Comparison of ENCODE assay signal across 8 mouse cellular contexts in genomic region chr1:52118860-52119591, GRCm38 (mm10). TPM values are rescaled to one million over a fixed set of nuclear protein-coding genes. Genes with fewer than 3 reads are reported as not detected.
A peak's percentile ranks its signal among the peaks of the same experiment; 100 is the strongest.
DNase-seq lines count a peak whose midpoint lies in the region; ATAC-seq and TF ChIP-seq lines count a peak whose summit lies in the region.

TSS of gene Stat1 (plus strand) at chr1:52119440.

- peak; percentile 95 for ATAC-seq in embryonic facial prominence, embryonic 15.5 days (ENCODE audit: insufficient number of reproducible peaks, low FRiP score, low TSS enrichment, low read depth)
- peak; percentile 96 for ATAC-seq in kidney, embryonic 14.5 days (ENCODE audit: low FRiP score, low TSS enrichment)
- peak; percentile 89 for ATAC-seq in limb, embryonic 15.5 days (ENCODE audit: insufficient number of reproducible peaks, low FRiP score, low TSS enrichment, low read depth)

- TF ChIP-seq CTCF in bone marrow, adult 2 months (IDR thresholded peaks at IDR 0.05; ENCODE audit: control insufficient read depth, insufficient read depth, low read length), result no peak

- H3K27ac ChIP-seq in bone marrow, adult 2 months (ENCODE audit: control insufficient read depth, insufficient read depth, low read depth, low read length, poor library complexity), result peak within 1 kb of the TSS; percentile 87
- H3K27ac ChIP-seq in embryonic facial prominence, embryonic 15.5 days (replicated peaks), result peak within 1 kb of the TSS; percentile 80
- no peak within 1 kb of the TSS; the same call in 1 of the 2 replicates for H3K27ac ChIP-seq in kidney, embryonic 14.5 days (ENCODE audit: low read depth, low read length)
- H3K27ac ChIP-seq in limb, embryonic 15.5 days, result peak within 1 kb of the TSS; percentile 69

- 0 out of 2 replicates have a peak, but pooled peaks cover 4% of the 10 kb centered on the region for H3K36me3 ChIP-seq in embryonic facial prominence, embryonic 15.5 days
- no peaks in the 10 kb centered on the region; the same call in 1 of the 2 replicates for H3K36me3 ChIP-seq in kidney, embryonic 14.5 days (ENCODE audit: control insufficient read depth, insufficient read depth, low read length)
- H3K36me3 ChIP-seq in limb, embryonic 15.5 days, result no peaks in the 10 kb centered on the region

- H3K4me1 ChIP-seq in bone marrow, adult 2 months (ENCODE audit: control insufficient read depth, insufficient read depth, low read length), result peaks cover 4% of the 10 kb centered on the region; the same call in 1 of the 2 replicates
- H3K4me1 ChIP-seq in embryonic facial prominence, embryonic 15.5 days, result peaks cover 10% of the 10 kb centered on the region
- H3K4me1 ChIP-seq in kidney, embryonic 14.5 days (ENCODE audit: control insufficient read depth, insufficient read depth, low read length), result no peaks in the 10 kb centered on the region
- 0 out of 2 replicates have a peak, but pooled peaks cover 4% of the 10 kb centered on the region for H3K4me1 ChIP-seq in limb, embryonic 15.5 days

- no peaks in the 10 kb centered on the region for H3K9me3 ChIP-seq in embryonic facial prominence, embryonic 15.5 days (replicated peaks)
- H3K9me3 ChIP-seq in kidney, embryonic 14.5 days (ENCODE audit: control insufficient read depth, low read length), result no peaks in the 10 kb centered on the region
- no peaks in the 10 kb centered on the region for H3K9me3 ChIP-seq in limb, embryonic 15.5 days

- H3K4me3 ChIP-seq in bone marrow, adult 2 months (replicated peaks; ENCODE audit: control insufficient read depth, low read depth, low read length), result peak within 1 kb of the TSS; percentile 89
- H3K4me3 ChIP-seq in embryonic facial prominence, embryonic 15.5 days (replicated peaks), result peak within 1 kb of the TSS; percentile 93
- peak within 1 kb of the TSS; percentile 78 for H3K4me3 ChIP-seq in kidney, embryonic 14.5 days (ENCODE audit: low read length)
- peak within 1 kb of the TSS; percentile 72 for H3K4me3 ChIP-seq in limb, embryonic 15.5 days

- peak within 1 kb of the TSS; percentile 89 for H3K4me2 ChIP-seq in embryonic facial prominence, embryonic 15.5 days (replicated peaks)
- H3K4me2 ChIP-seq in kidney, embryonic 14.5 days (replicated peaks; ENCODE audit: low read depth, low read length), result peak within 1 kb of the TSS; percentile 85
- peak within 1 kb of the TSS; percentile 67 for H3K4me2 ChIP-seq in limb, embryonic 15.5 days

- H3K27me3 ChIP-seq in embryonic facial prominence, embryonic 15.5 days, result no peaks in the 10 kb centered on the region
- no peaks in the 10 kb centered on the region for H3K27me3 ChIP-seq in kidney, embryonic 14.5 days (ENCODE audit: control insufficient read depth, insufficient read depth, low read length)
- no peaks in the 10 kb centered on the region for H3K27me3 ChIP-seq in limb, embryonic 15.5 days

- DNase-seq in 416B (ENCODE audit: low read depth), result peak; percentile 92
- DNase-seq in heart, adult 9 months (ENCODE audit: low spot score in 2 of 2), result peak; percentile 86 to 89
- DNase-seq in monocyte, adult 2 months (ENCODE audit: low read depth in 1 of 2, low spot score in 2 of 2), result peak; percentile 34 to 73
- DNase-seq in spleen, postnatal 36 days (ENCODE audit: low spot score in 2 of 2), result peak; percentile 88 to 91

- TF ChIP-seq POLR2A in bone marrow, adult 2 months (IDR thresholded peaks at IDR 0.05; ENCODE audit: borderline replicate concordance, control insufficient read depth, low read depth, low read length), result peak; percentile 67; the same call in 1 of the 2 replicates

- peak within 1 kb of the TSS; percentile 70 for H3K9ac ChIP-seq in embryonic facial prominence, embryonic 15.5 days
- H3K9ac ChIP-seq in kidney, embryonic 14.5 days (ENCODE audit: low read depth, low read length), result peak within 1 kb of the TSS; percentile 61
- H3K9ac ChIP-seq in limb, embryonic 15.5 days, result peak within 1 kb of the TSS; percentile 54

- WGBS in bone marrow, adult 2 months, result 4% methylated on average over 37 of the region's 37 CpGs
- 3% methylated on average over 37 of the region's 37 CpGs for WGBS in embryonic facial prominence, embryonic 15.5 days
- WGBS in kidney, embryonic 14.5 days, result 5% methylated on average over 37 of the region's 37 CpGs
- 3% methylated on average over 37 of the region's 37 CpGs for WGBS in limb, embryonic 15.5 days

RNA-seq across cellular contexts. Expression of gene Stat1, which starts in this region (rescaled TPM):
- 20.8 and 28.8 TPM in 2 replicates for polyA plus RNA-seq in bone marrow, adult 2 months (2011; ENCODE audit: insufficient read depth, insufficient read length, low replicate concordance, missing spikeins)
- polyA plus RNA-seq in embryonic facial prominence, embryonic 15.5 days (2015; fragmentation: Nextera tagmentation; extraction: Ambion mirVana), result 21.3 and 26.0 TPM in 2 replicates
- 16.7 and 20.0 TPM in 2 replicates for polyA plus RNA-seq in kidney, embryonic 14.5 days (2014; fragmentation: Nextera tagmentation; extraction: Ambion mirVana)
- polyA plus RNA-seq in limb, embryonic 15.5 days (2015; fragmentation: Nextera tagmentation; extraction: Ambion mirVana), result 22.5 and 23.1 TPM in 2 replicates
